Mouse (Mus musculus) spleen, postnatal 0 days (tissue): Measurements from ENCODE around the gene Arfgef3. TPM values are rescaled to one million over a fixed set of nuclear protein-coding genes. Genes with fewer than 3 reads are reported as not detected.

Experiments
- polyA plus RNA-seq: library from polyadenylated mRNA; unstranded; fragments of >200 nt; fragmentation: Nextera tagmentation; extraction: Ambion mirVana; gene quantifications from 2 replicates; pipeline ENCODE4 v1.2.1, GENCODE M21; 2015

The Arfgef3 gene
- 0.05 and 0.06 TPM in 2 replicates for polyA plus RNA-seq

GRCm38 (mm10) chr10:18743286-18744142 lies at the start of gene Arfgef3:
Gene Arfgef3, minus strand, starts transcription at chr10:18743949.

GRCm38 (mm10) chr10:18786693-18787092 lies 42.9 kb upstream of the Arfgef3 start, which contains the start of gene Gm4922:
Gene Gm4922, minus strand, starts transcription at chr10:18786793.

DNA sequence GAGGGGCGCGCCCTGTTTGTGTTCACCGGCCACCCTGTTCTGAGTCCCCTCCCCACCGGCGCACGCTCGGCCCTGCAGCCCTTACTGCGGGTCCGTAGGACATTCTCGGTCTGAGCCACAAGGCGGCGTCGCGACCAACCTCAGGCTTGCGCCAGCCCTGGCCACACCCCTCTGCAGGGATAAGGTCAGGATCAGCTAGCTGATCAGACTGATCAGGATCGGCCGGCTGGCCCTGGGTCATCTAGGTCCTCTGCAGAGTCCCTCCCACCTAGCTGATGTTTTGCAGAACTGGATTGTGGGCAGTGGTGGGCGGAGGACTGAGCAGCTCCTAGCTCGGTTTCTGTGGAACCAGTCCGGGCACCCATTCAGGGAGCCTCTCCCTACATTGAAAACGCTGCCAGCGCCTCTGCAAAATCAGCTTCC lies 197.9 kb downstream of the Arfgef3 start, which contains the start of gene Hebp2:
TSS of gene Hebp2 (minus strand) at position 264 of the 423 bp plus-strand sequence.

Other genes with a start within 250 kb of the Arfgef3 start
- 1.3 and 2.2 TPM in 2 replicates for gene Hebp2, start 197.9 kb downstream of the Arfgef3 start, polyA plus RNA-seq
- gene Gm4922, start 42.8 kb upstream of the Arfgef3 start, polyA plus RNA-seq = not detected in 2 replicates
- gene Perp, start 101.1 kb upstream of the Arfgef3 start, polyA plus RNA-seq = 1.8 and 2.5 TPM in 2 replicates